Mouse (Mus musculus): ENCODE data around the gene Wdr92.
"Not testable (repeated sequence)": the region's sequence is repeated elsewhere in the genome, so short reads cannot be mapped to it uniquely, and the experiment has no call there.

The Wdr92 gene

DNA sequence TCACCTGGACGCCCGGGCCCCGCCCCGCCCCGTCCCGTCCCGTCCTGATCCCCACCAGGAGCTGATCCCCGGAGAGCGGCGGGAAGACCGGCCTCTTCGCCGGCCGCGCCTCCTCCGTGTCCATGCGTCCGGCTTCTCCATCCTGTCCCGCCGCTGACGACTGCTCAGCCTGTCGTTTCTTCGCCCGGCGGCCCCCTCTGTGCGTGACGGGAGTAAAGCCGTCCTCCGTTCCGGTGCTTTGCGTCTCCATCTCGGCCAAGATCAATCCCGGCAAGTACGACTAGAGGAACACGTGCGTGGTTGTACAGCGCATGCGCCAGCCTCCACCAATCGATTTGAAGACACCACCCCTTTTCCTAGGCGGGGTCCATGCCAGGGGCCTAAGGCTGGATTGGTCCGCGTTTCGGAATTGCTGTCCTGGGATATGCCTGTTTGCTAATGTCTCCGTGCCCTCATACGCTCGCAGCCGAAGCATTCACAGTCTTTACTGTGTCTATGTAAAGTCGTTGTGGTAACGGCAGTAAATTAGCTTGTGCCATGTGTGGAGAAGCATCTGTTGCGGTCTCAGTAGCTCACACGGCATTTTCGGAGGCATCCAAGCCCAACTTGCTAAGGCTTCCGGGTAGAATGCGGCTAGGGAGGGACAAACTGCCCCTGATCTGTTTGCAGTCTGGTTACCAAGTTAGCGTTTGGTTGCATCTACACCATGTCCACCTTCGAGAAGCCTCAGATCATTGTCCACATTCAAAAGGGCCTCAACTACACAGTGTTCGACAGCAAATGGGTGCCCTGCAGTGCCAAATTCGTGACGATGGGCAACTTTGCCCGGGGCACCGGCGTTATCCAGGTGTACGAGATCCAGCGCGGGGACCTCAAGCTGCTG is 29.6 kb downstream of the Wdr92 start, which contains the start of gene Pno1:
Gene Pno1, minus strand, starts transcription at position 311 of the 883 bp plus-strand sequence.
- DNase-seq, result peak; percentile 93

- DNase-seq, result no peak
Measured at GRCm38 (mm10) chr11:17212141-17212495, 30.2 kb downstream of the Wdr92 start.

DNA sequence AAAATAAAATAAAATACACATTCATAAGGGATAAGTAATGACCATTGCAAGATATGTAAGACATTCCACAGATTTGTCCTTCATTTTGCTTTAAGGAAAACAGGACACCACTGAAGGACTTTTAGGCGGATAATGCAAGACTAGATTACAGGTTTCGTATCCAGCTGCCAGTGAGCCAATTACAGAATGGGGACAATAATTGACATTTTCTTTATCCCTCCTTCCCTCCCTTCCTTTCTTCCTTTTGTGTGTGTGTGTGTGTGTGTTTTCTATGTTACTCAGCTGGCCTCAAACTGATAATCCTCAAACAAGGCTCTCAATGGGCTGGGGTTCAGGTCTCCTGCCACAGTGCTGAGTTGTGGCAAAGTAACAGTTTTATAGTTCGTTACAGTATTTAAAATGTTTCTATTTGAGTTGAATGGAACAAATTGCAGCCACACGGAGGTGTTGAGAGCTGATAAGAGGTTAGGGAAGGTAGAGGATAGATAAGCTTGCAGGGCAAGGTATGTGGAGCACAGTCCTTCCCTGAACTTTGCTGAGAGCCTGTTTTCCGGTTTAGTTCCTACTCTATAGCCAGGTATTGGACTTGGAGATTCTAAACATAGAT is 31.1 kb downstream of the Wdr92 start:
- no peak for DNase-seq

DNA sequence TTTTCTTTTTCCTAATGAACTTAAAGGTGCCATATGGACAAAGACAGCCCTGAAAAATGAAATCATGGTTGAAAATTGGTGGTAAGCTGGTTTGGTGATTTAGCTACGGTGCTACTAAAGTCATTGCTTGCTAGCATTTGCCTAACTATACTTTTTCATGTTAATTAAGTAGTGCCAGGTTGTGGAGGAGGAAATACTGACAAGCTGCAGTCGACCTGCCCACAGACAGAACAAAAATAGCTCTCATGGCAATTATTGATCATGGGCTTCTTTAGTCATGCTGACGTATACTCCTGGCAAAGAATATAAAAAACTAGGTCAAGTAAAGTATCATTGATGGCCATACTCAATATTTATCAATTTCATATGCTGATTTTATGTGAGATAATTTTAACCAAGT is 33.6 kb downstream of the Wdr92 start:
- DNase-seq, result no peak

DNA sequence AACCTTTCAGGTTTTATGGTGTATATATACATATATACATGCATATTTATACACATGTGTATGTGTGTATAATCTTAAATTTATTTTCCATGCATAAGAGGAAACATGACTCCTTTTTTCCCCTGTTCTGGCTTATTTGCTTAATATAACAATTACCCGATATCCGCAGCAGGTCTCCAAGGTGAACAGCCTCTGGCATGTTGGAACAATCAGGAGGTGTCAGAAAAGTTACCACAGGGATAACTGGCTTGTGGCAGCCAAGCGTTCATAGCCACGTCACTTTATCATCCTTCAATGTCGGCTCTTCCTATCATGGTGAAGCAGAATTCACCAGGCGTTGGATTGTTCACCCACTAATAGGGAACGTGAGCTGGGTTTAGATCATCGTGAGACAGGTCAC is 39.2 kb downstream of the Wdr92 start:
- no peak for DNase-seq

GRCm38 (mm10) chr11:17232792-17233191 is 50.9 kb downstream of the Wdr92 start:
- DNase-seq, result no peak

- no peak for DNase-seq
Measured at GRCm38 (mm10) chr11:17236449-17237037, 54.6 kb downstream of the Wdr92 start.

- DNase-seq, result not testable (repeated sequence)
Measured at GRCm38 (mm10) chr11:17238598-17238997, 56.7 kb downstream of the Wdr92 start.

DNA sequence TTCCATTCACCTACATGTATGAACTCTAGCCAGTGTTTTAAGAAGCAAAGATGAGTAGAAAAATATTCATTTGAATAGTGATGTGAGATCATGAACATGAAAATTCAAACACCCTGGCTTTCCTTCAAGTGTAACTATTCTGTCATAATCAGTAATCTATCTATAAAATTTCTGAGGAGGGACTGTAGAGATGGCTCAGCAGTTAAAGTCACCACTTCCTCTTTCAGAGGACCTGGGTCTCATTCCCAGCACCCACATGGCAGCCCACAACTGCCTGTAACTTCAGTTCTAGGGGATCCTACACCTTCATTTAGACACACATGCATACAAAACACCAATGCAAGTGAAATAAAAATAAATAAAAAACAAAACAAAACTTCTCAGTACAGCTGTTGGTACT is 66.8 kb downstream of the Wdr92 start:
- no peak for DNase-seq

DNA sequence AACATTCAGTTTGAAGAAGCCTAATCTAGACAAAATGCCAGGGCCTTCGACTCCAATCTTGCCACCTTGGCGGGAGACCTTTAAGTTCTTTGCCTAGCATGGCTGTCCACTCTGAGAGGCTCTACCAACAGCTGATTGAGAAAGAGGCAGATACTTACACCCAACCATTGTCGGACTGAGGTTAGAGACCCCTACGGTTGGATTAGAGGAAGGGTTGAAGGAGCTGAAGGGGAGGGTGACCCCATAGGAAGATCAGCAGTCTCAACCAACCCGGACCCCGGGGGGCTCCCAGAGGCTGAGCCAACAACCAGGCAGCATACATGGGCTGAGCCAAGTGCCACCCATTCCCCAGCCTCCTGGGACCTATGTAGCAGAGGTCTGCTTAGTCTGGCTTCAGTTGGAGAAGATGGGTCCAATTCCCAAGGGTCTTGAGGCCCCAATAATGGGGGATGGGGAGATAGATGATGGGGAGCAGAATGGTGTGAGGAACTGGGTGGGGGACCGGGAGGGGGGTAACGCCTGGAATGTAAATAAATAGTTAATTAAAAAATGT is 75.0 kb downstream of the Wdr92 start:
- peak; percentile 1 to 15 for DNase-seq

DNA sequence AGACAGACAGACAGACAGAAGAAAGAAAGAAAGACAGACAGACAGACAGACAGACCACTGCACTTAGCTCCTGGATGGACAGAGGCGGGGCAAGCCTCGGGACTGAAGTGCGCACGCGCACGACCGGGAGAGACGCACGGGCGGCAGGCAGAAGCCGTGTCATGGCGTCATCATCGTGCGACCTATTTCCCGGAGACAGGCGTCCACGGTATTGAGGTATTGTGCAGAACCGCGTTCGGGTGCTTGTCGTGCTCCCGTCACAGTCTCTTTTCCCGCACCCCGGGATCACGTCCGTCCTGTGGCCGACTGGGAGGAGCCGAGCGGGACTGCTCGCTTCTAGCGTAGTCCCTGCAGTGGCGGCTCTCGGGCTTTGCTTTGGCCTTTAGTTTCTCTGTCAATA is 75.5 kb downstream of the Wdr92 start, which contains the start of gene C1d:
Gene C1d, plus strand, starts transcription at position 137 of the 400 bp plus-strand sequence.
- DNase-seq, result peak; percentile 94 to 95

- no peak for DNase-seq
Measured at GRCm38 (mm10) chr11:17257861-17258260, 76.0 kb downstream of the Wdr92 start.

GRCm38 (mm10) chr11:17267176-17267575 is 85.3 kb downstream of the Wdr92 start:
- DNase-seq, result no peak

DNA sequence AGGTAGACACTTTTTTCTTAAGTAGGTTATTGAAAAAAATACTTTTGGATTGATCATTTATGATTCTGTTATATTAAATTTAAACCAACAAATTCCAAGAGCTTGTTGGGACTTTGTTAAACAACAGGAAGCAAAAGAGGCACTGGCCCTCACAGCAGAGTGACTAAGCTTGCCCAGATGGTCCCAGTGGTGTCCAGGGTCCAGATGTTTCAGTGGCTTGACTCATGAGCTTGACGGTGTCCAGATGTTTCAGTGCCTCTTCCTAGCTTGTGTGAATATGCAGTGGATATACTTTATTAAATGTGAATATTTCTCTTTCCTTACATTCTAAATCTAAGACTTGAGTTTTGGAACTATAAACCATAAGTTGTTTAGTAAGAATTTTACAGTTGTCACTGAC is 86.9 kb downstream of the Wdr92 start:
- no peak for DNase-seq

DNA sequence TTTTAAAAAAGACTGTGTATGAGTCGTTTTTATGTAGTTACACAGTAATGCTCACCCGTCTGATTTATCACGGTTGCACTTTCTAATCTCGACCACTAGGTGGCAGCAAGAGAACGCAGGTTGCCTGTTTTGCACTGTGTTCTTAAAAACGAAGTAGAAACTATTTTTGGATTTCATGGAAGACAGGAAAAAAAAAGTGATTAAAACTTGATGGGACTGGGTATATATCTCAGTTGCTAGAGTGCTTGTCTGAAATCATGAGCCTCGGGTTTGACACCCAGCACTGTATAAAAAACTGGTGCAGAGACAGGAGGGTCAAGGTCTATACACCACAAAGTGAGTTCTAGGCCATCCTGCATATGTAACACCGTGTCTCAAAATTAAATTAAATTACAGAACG is 98.1 kb downstream of the Wdr92 start:
- peak; percentile 42 to 49 for DNase-seq
